Comparison of ENCODE assay signal across 8 mouse cellular contexts in genomic region chr17:70848511-70849398, GRCm38 (mm10). TPM values are rescaled to one million over a fixed set of nuclear protein-coding genes. Genes with fewer than 3 reads are reported as not detected.
DNase-seq lines count a peak whose midpoint lies in the region; ATAC-seq and TF ChIP-seq lines count a peak whose summit lies in the region.

No protein-coding gene starts in this region.

- no peaks in the 10 kb centered on the region for H3K36me3 ChIP-seq in liver, embryonic 16.5 days (ENCODE audit: control insufficient read depth, insufficient read depth)
- H3K36me3 ChIP-seq in neural tube, embryonic 13.5 days: no peaks in the 10 kb centered on the region

- peaks cover 18% of the 10 kb centered on the region for H3K4me1 ChIP-seq in liver, embryonic 16.5 days (ENCODE audit: control insufficient read depth, low read depth, low read length)
- H3K4me1 ChIP-seq in neural tube, embryonic 13.5 days (replicated peaks): peaks cover 75% of the 10 kb centered on the region

- H3K4me3 ChIP-seq in gastrocnemius, adult 2 months: peak overlapping the region; percentile 94
- H3K4me3 ChIP-seq in liver, embryonic 16.5 days (ENCODE audit: low read depth, low read length): peak overlapping the region; percentile 70
- H3K4me3 ChIP-seq in neural tube, embryonic 13.5 days: peak overlapping the region; percentile 64

- intact Hi-C loops in gastrocnemius, adult 2 months (cut with DNase I): loop anchor here (1.0 to 5.0 kb wide), 4 partner anchors 64 to 349 kb away; no protein-coding TSS in a partner anchor

- H3K9me3 ChIP-seq in liver, embryonic 16.5 days (replicated peaks; ENCODE audit: control insufficient read depth, low read length): no peaks in the 10 kb centered on the region
- no peaks in the 10 kb centered on the region for H3K9me3 ChIP-seq in neural tube, embryonic 13.5 days

- 1% methylated on average over 23 of the region's 23 CpGs for WGBS in liver, embryonic 16.5 days (ENCODE audit: insufficient replicate concordance)
- WGBS in neural tube, embryonic 13.5 days: 1% methylated on average over 23 of the region's 23 CpGs

- ATAC-seq in liver, embryonic 16.5 days (ENCODE audit: low read depth): no peak
- no peak for ATAC-seq in neural tube, embryonic 13.5 days (ENCODE audit: low read depth)

- peak overlapping the region; percentile 66 for H3K9ac ChIP-seq in liver, embryonic 16.5 days (ENCODE audit: low read depth, low read length)
- peak overlapping the region; percentile 83 for H3K9ac ChIP-seq in neural tube, embryonic 13.5 days

- H3K27me3 ChIP-seq in liver, embryonic 16.5 days (ENCODE audit: control insufficient read depth, insufficient read depth, low read depth, low read length): peaks cover 26% of the 10 kb centered on the region
- H3K27me3 ChIP-seq in neural tube, embryonic 13.5 days: peaks cover 33% of the 10 kb centered on the region

- peak overlapping the region; percentile 90 for H3K27ac ChIP-seq in gastrocnemius, adult 2 months
- H3K27ac ChIP-seq in liver, embryonic 16.5 days (ENCODE audit: low read length): peak overlapping the region; percentile 88
- peak overlapping the region; percentile 91 for H3K27ac ChIP-seq in neural tube, embryonic 13.5 days (replicated peaks)

- peak overlapping the region; percentile 76 for H3K4me2 ChIP-seq in liver, embryonic 16.5 days (ENCODE audit: low read depth, low read length)
- peak overlapping the region; percentile 98 for H3K4me2 ChIP-seq in neural tube, embryonic 13.5 days

- no peak for TF ChIP-seq CTCF in gastrocnemius, adult 2 months (IDR thresholded peaks at IDR 0.05)

- DNase-seq in CD8-positive naive resting alpha-beta T cell, adult 2 months (ENCODE audit: low read depth in 2 of 2, low spot score in 2 of 2): peak; percentile 19 to 24
- DNase-seq in adrenal gland, postnatal 25 days: peak; percentile 45
- peak; percentile 49 for DNase-seq in gastrocnemius, adult 2 months
- peak; percentile 87 for DNase-seq in induced T-regulatory cell, adult 2 months (ENCODE audit: low read depth)
- DNase-seq in urinary bladder, postnatal 25 days (ENCODE audit: low spot score): peak; percentile 47
- DNase-seq in right cerebral cortex, adult 2 months (ENCODE audit: low spot score in 2 of 2): no peak

RNA-seq across cellular contexts. Expression of gene Tgif1, which starts 4.6 kb away (rescaled TPM):
- total RNA-seq in adrenal gland, postnatal 25 days (2021): 73.0 and 74.7 TPM in 2 replicates
- 1 to 10 TPM; 3.1 to 8.5 TPM for total RNA-seq in gastrocnemius, adult 2 months (2021)
- 8.9 and 9.0 TPM in 2 replicates for polyA plus RNA-seq in liver, embryonic 16.5 days (2015; fragmentation: Nextera tagmentation; extraction: Ambion mirVana)
- 26.7 and 27.8 TPM in 2 replicates for polyA plus RNA-seq in neural tube, embryonic 13.5 days (2015; fragmentation: Nextera tagmentation; extraction: Ambion mirVana)

Comparison
In these comparisons a context has a peak if more than half of its experiments do, and no peak if none do; other contexts are left out.
1. DNase-seq: peak in CD8-positive naive resting alpha-beta T cell, adult 2 months (2 of 2), adrenal gland, postnatal 25 days (single experiment), gastrocnemius, adult 2 months (single experiment), induced T-regulatory cell, adult 2 months (single experiment) and urinary bladder, postnatal 25 days (single experiment); none in right cerebral cortex, adult 2 months (0 of 2).
2. Peak in every context shown above with its lines, with median percentiles within 50 percentile points of each other: H3K27ac ChIP-seq and H3K4me3 ChIP-seq.